Mouse (Mus musculus) stomach, embryonic 15.5 days (tissue): ENCODE measurements around the gene Usp30. TPM values are rescaled to one million over a fixed set of nuclear protein-coding genes. Genes with fewer than 3 reads are reported as not detected.

ENCODE experiments used
- ATAC-seq: fragments of 200-750 bp; cut with Nextera tagmentation; 2 replicates; pipeline ENCODE4 v1.8.0; 2017; ENCODE audit warnings: low read depth, moderate number of reproducible peaks, moderate TSS enrichment; ENCODE audit not compliant: insufficient read depth, low FRiP score
- H3K27ac ChIP-seq: fragments of 300-500 bp; sonication (generic); 2 replicates; pipeline ENCODE4 v1.5.1; 2015; ENCODE audit warnings: mild to moderate bottlenecking, inconsistent platforms
- H3K27me3 ChIP-seq: fragments of 300-500 bp; sonication (generic); replicated peaks from 2 replicates; pipeline ENCODE4 v1.6.1; 2015; ENCODE audit warnings: inconsistent platforms
- H3K36me3 ChIP-seq: fragments of 300-500 bp; sonication (generic); 2 replicates; pipeline ENCODE4 v1.6.1; 2015; ENCODE audit warnings: inconsistent platforms
- H3K4me1 ChIP-seq: fragments of 300-500 bp; sonication (generic); 2 replicates; pipeline ENCODE4 v1.6.1; 2015; ENCODE audit warnings: inconsistent platforms
- H3K4me2 ChIP-seq: fragments of 300-500 bp; sonication (generic); 2 replicates; pipeline ENCODE4 v1.6.1; 2015; ENCODE audit warnings: mild to moderate bottlenecking, inconsistent platforms
- H3K4me3 ChIP-seq: fragments of 300-500 bp; sonication (generic); replicated peaks from 2 replicates; pipeline ENCODE4 v1.5.1; 2015; ENCODE audit warnings: inconsistent platforms
- H3K9ac ChIP-seq: fragments of 300-500 bp; sonication (generic); 2 replicates; pipeline ENCODE4 v1.6.1; 2015; ENCODE audit warnings: inconsistent platforms
- H3K9me3 ChIP-seq: fragments of 300-500 bp; sonication (generic); 2 replicates; pipeline ENCODE4 v1.6.1; 2016; ENCODE audit warnings: inconsistent platforms
- WGBS: fragments of 180-500 bp; shearing (Covaris S2); methylation state at CpG from one replicate; pipeline ENCODE4 v1.1.7; 2015; 5-methylcytosine and 5-hydroxymethylcytosine counted together
- polyA plus RNA-seq: library from polyadenylated mRNA; unstranded; fragments of >200 nt; fragmentation: Nextera tagmentation; extraction: Ambion mirVana; gene quantifications from 2 replicates; pipeline ENCODE4 v1.2.1, GENCODE M21; 2015

The Usp30 gene
- polyA plus RNA-seq, 1 experiment from 2014 or later = 8.3 TPM

DNA sequence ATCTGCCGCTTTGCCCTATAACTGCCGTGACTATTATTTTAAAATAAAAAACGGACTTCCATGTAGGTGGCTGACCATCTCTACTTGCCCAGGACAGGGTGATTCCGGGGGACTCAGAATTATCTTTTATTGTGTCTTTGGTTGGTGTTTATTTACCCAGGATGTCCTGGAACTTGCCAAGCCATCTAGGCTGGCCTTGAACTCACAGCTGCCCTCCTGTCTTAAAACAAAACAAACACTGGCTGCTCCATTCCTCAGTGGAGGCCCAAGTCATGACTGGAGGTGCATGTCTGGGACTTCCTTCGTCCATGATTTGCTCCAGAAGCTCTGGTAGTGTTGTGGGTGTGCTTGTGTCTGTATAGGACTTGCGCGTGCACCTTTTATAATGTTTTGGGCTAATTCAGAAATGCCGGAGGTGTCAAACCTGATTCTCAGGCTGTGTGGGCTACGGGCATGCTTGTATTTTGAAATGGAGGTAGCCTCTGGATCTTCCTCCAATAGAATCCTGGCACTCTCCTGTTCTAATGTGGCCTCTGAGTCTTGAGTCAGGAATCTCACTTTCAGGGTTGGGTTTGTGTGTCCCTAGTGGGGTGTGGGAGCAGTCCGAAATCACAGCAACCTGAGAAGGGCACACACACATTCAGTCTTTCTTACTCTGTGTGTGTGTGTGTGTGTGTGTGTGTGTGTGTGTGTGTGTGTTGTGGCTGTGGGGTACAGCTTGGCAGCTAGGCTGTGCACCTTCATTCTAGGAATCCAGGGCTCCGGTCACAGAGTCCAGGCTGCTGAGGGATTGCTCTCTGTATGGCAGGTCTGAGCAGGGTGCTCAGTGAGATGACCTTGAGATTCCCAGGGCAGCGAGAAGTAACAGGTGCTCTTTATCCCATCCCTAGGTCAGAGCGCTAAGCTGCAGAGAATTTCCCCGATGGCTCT, 82.0 kb downstream of the Usp30 start:
- peaks cover 8% of the 10 kb centered on the region; the same call in 1 of the 2 replicates for H3K4me1 ChIP-seq
- ATAC-seq = peak; percentile 51; the same call in 1 of the 2 replicates
- H3K9me3 ChIP-seq = no peaks in the 10 kb centered on the region
- H3K36me3 ChIP-seq = no peaks in the 10 kb centered on the region
- no peaks in the 10 kb centered on the region for H3K27me3 ChIP-seq
- WGBS = 71% methylated on average over 14 of the region's 14 CpGs
- H3K4me2 ChIP-seq = no peak overlapping the region
- peak overlapping the region; percentile 28 for H3K27ac ChIP-seq
- no peak overlapping the region for H3K9ac ChIP-seq
- H3K4me3 ChIP-seq = no peak overlapping the region

DNA sequence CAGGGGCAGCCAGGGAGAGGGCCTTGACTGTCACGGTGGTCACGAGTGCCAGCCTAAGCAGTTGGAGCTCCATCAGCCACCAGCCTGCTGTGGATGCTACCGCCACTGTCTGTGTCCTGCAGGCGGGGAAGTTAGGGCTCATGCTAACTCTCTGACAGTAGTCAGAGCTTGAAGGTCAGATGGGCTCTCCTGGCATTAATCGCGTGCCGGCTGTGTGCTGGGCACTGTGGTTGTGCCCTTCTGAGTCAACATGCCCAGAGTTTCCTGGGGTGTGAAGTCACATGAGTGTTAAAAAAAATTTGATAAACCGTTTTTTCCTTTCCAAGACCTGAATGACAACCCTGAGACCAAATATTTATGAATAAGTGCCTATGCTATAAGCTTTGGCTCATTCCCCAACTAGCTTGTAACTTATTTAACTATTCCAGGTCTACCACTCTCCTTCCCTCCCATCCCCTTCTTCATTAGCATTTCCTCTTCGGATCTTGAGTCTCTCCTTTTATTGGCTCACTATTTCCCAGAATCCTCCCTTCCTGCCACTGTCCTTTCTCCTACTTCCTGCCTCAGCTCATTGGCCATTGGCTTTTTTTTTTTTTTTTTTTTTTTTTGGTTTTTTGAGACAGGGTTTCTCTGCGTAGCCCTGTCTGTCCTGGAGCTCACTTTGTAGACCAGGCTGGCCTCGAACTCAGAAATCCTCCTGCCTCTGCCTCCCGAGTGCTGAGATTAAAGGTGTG, 87.3 kb downstream of the Usp30 start:
- no peaks in the 10 kb centered on the region for H3K27me3 ChIP-seq
- no peak overlapping the region for H3K4me2 ChIP-seq
- 0 out of 2 replicates have a peak, but pooled peaks cover 4% of the 10 kb centered on the region for H3K4me1 ChIP-seq
- no peak overlapping the region for H3K27ac ChIP-seq
- ATAC-seq = no peak
- no peaks in the 10 kb centered on the region for H3K9me3 ChIP-seq
- no peaks in the 10 kb centered on the region for H3K36me3 ChIP-seq
- H3K9ac ChIP-seq = no peak overlapping the region
- 71% methylated on average over 12 of the region's 12 CpGs for WGBS
- H3K4me3 ChIP-seq = no peak overlapping the region

- Histone ChIP-seq H3K9ac (no peak overlapping the region), H3K4me2 (peak overlapping the region; percentile 43), H3K9me3 (no peaks in the 10 kb centered on the region), H3K4me3 (peak overlapping the region; percentile 28), H3K27ac (no peak overlapping the region), H3K4me1 (0 out of 2 replicates have a peak, but pooled peaks cover 4% of the 10 kb centered on the region), H3K36me3 (no peaks in the 10 kb centered on the region), H3K27me3 (no peaks in the 10 kb centered on the region)
- WGBS = 10% methylated on average over 12 of the region's 12 CpGs
- no peak for ATAC-seq
Observed at GRCm38 (mm10) chr5:114153490-114153889, 88.2 kb downstream of the Usp30 start.

- H3K4me1 ChIP-seq = 0 out of 2 replicates have a peak, but pooled peaks cover 4% of the 10 kb centered on the region
- no peak overlapping the region for H3K4me2 ChIP-seq
- WGBS = 76% methylated on average over 5 of the region's 5 CpGs
- no peaks in the 10 kb centered on the region for H3K27me3 ChIP-seq
- no peak overlapping the region for H3K4me3 ChIP-seq
- no peaks in the 10 kb centered on the region for H3K9me3 ChIP-seq
- no peak overlapping the region for H3K27ac ChIP-seq
- no peak overlapping the region for H3K9ac ChIP-seq
- ATAC-seq = no peak
- no peaks in the 10 kb centered on the region for H3K36me3 ChIP-seq
Observed at GRCm38 (mm10) chr5:114154765-114155164, 89.5 kb downstream of the Usp30 start.

DNA sequence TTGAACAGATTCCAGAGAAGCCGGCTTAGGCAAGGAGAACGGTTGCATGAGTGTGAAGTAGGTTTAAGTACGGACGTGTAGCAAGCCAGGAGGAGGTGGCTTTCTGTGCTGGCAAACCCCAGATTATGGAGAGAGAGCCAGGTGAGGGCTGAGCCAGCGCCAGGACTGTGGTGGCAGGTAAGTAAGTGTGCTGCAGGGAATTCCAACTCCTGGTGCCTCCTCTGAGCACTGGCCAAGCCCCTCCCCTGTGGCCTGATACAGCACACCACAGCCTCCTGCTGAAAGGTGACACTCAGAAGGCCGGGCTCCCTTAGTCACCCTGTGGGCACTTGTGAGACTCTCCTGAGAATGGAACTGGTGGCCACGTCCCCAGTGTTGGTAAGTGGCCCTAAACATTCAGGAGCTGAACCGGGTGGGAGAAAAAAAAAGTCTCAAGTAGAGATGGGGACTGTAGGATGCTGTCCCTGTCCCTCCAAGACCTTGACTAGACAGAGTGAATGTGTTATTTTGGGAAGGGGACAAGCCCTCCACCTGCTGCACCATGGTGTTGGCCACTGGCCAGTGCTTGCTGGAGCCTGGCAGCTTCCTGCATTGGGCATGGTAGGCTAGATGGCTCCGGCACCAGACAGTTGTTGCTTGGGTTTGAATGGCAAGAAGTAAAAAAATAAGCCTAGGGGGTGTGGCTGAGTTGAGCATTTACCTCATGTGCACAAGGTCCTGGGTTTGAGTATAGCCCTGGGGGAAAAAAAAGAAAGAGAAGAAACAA, 90.1 kb downstream of the Usp30 start:
- Histone ChIP-seq H3K9me3 (no peaks in the 10 kb centered on the region), H3K27ac (no peak overlapping the region), H3K27me3 (no peaks in the 10 kb centered on the region), H3K4me1 (0 out of 2 replicates have a peak, but pooled peaks cover 4% of the 10 kb centered on the region), H3K4me3 (no peak overlapping the region), H3K4me2 (no peak overlapping the region), H3K36me3 (no peaks in the 10 kb centered on the region), H3K9ac (no peak overlapping the region)
- WGBS = 52% methylated on average over 9 of the region's 9 CpGs
- ATAC-seq = peak; percentile 68

GRCm38 (mm10) chr5:114157236-114157635, 92.0 kb downstream of the Usp30 start:
- Histone ChIP-seq H3K27me3 (no peaks in the 10 kb centered on the region), H3K9ac (no peak overlapping the region), H3K4me1 (0 out of 2 replicates have a peak, but pooled peaks cover 4% of the 10 kb centered on the region), H3K4me3 (no peak overlapping the region), H3K36me3 (no peaks in the 10 kb centered on the region), H3K9me3 (no peaks in the 10 kb centered on the region), H3K4me2 (no peak overlapping the region), H3K27ac (no peak overlapping the region)
- ATAC-seq = no peak
- WGBS = 55% methylated on average over 7 of the region's 7 CpGs

DNA sequence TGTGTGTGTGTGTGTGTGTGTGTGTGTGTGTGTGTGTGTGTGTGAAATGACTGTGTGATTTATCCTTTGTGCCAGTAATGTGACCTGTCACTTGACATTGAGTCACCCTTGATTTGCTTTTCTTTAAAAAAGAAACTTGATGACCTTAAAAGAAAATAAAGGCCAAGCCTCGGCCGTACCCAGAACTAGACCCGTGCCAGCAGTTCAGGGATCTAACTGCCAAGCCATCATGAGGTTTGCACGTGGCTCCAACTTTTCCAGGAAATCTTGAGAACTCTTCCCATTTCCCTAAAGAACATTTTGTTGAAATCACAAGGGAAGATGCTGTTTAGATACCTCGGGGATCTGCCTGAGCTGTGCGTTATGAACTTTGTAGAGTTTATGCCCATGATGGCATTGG, 96.2 kb downstream of the Usp30 start:
- Histone ChIP-seq H3K4me3 (no peak overlapping the region), H3K27ac (no peak overlapping the region), H3K4me1 (no peaks in the 10 kb centered on the region), H3K36me3 (no peaks in the 10 kb centered on the region), H3K4me2 (no peak overlapping the region), H3K9ac (no peak overlapping the region), H3K27me3 (no peaks in the 10 kb centered on the region), H3K9me3 (no peaks in the 10 kb centered on the region)
- ATAC-seq = no peak
- WGBS = 81% methylated on average over 6 of the region's 6 CpGs

GRCm38 (mm10) chr5:114162106-114162815, 97.0 kb downstream of the Usp30 start:
- H3K4me1 ChIP-seq = no peaks in the 10 kb centered on the region
- no peaks in the 10 kb centered on the region for H3K36me3 ChIP-seq
- H3K4me2 ChIP-seq = no peak overlapping the region
- no peak overlapping the region for H3K27ac ChIP-seq
- ATAC-seq = no peak
- WGBS = 47% methylated on average over 12 of the region's 12 CpGs
- H3K9me3 ChIP-seq = no peaks in the 10 kb centered on the region
- no peak overlapping the region for H3K4me3 ChIP-seq
- no peak overlapping the region for H3K9ac ChIP-seq
- H3K27me3 ChIP-seq = 0 out of 2 replicates have a peak, but pooled peaks cover 3% of the 10 kb centered on the region

DNA sequence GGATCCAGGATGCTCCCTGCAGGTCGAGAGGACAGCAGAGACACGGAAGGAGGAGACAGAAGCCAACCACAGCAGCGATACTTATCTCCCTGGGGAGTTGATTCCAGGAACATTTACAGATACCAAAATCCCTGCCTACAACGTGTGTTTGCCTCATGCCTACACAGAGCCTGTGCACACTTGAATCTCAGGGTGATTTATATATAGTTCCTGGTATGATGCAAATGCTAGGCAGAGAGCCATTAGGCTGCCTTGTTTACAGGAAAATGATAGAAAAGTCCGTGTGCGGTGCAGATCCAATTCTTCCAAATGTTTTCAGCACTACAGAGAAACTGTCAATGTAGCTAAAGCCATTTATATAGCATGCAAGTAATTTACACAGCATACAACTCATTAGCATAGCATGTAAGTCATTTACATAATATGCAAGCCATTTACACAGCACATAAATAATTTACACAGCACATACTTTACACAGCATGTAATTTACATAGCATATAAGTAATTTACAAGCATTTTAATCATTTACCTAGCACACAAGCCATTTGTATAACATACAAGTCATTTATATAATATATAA, 97.9 kb downstream of the Usp30 start:
- no peak for ATAC-seq
- H3K9ac ChIP-seq = no peak overlapping the region
- no peaks in the 10 kb centered on the region for H3K9me3 ChIP-seq
- H3K4me3 ChIP-seq = no peak overlapping the region
- WGBS = 57% methylated on average over 6 of the region's 6 CpGs
- no peaks in the 10 kb centered on the region for H3K4me1 ChIP-seq
- no peaks in the 10 kb centered on the region for H3K36me3 ChIP-seq
- 0 out of 2 replicates have a peak, but pooled peaks cover 3% of the 10 kb centered on the region for H3K27me3 ChIP-seq
- H3K4me2 ChIP-seq = no peak overlapping the region
- H3K27ac ChIP-seq = no peak overlapping the region

- no peaks in the 10 kb centered on the region for H3K36me3 ChIP-seq
- no peaks in the 10 kb centered on the region for H3K9me3 ChIP-seq
- H3K4me1 ChIP-seq = 0 out of 2 replicates have a peak, but pooled peaks cover 4% of the 10 kb centered on the region
- no peak overlapping the region for H3K4me3 ChIP-seq
- 85% methylated on average over 7 of the region's 7 CpGs for WGBS
- H3K4me2 ChIP-seq = no peak overlapping the region
- no peak overlapping the region for H3K27ac ChIP-seq
- 0 out of 2 replicates have a peak, but pooled peaks cover 3% of the 10 kb centered on the region for H3K27me3 ChIP-seq
- no peak overlapping the region for H3K9ac ChIP-seq
- no peak for ATAC-seq
Observed at GRCm38 (mm10) chr5:114170345-114170744, 105.1 kb downstream of the Usp30 start.

DNA sequence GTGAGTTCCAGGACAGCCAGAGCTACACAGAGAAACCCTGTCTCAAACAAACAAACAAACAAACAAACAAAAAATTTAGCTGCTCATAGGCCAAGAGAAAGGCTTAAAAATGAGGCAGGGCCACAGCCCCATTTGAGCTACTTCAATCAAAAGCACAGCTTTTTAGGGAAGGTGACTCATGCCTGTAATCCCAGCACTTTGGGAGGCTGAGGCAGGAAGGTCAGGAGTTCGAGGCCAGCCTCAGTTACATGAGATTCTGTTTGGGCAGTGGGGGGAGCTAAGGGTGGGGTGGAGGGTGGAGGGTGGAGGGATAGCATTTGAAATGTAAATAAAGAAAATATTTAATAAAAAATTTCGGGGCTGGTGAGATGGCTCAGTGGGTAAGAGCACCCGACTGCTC, 107.7 kb downstream of the Usp30 start:
- ATAC-seq = no peak
- peaks cover 9% of the 10 kb centered on the region; the same call in 1 of the 2 replicates for H3K4me1 ChIP-seq
- no peaks in the 10 kb centered on the region for H3K36me3 ChIP-seq
- H3K27ac ChIP-seq = no peak overlapping the region
- H3K27me3 ChIP-seq = no peaks in the 10 kb centered on the region
- WGBS = 89% methylated on average over 3 of the region's 3 CpGs
- no peak overlapping the region for H3K9ac ChIP-seq
- no peak overlapping the region for H3K4me2 ChIP-seq
- no peaks in the 10 kb centered on the region for H3K9me3 ChIP-seq
- H3K4me3 ChIP-seq = no peak overlapping the region
